Comparison of ENCODE assay signal across 18 mouse cellular contexts in the genomic region with DNA sequence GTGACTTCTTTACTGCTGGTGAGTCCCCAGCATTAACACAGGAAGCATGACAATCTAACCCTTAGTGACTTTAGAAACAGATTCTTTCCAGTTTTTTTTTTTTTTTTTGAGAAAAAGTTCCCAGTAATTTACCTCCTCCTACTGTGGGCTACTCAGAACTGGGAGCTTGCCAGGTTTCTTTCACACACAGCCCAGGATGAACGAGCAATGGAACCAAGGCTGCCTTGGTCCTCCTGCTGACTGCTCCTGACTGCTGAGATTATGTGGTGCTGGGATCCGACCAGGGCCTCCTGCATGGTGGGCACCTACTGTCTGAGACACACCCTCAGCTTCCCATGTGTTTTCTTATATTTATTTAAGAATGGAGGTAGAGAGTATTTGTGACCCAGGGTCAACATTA. TPM values are rescaled to one million over a fixed set of nuclear protein-coding genes. Genes with fewer than 3 reads are reported as not detected.
DNase-seq lines count a peak whose midpoint lies in the region; ATAC-seq and TF ChIP-seq lines count a peak whose summit lies in the region.
"Had no signal": no experiment of that assay in that cellular context is flagged by ENCODE, and none has a peak within 500 bp of the region (broad histone marks: within the 10 kb centered on the region; RNA-seq: fewer than 3 reads in every experiment).

No protein-coding gene starts in this region.

- no peak for TF ChIP-seq EP300 in heart, adult 2 months (IDR thresholded peaks at IDR 0.05; ENCODE audit: insufficient read depth, low read depth, low read length)

- no peaks in the 10 kb centered on the region for H3K79me2 ChIP-seq in heart, adult 2 months (replicated peaks; ENCODE audit: control insufficient read depth, insufficient read depth, low read length)

- peaks cover 6% of the 10 kb centered on the region; the same call in 1 of the 2 replicates for H3K36me3 ChIP-seq in heart, embryonic 15.5 days
- H3K36me3 ChIP-seq in heart, adult 2 months (ENCODE audit: control insufficient read depth, insufficient read depth, low read length) = no peaks in the 10 kb centered on the region
- H3K36me3 ChIP-seq in lung, embryonic 16.5 days (ENCODE audit: control insufficient read depth, insufficient read depth, low read length) = peaks cover 6% of the 10 kb centered on the region; the same call in 1 of the 2 replicates
- peaks cover 21% of the 10 kb centered on the region; the same call in 1 of the 2 replicates for H3K36me3 ChIP-seq in limb, embryonic 14.5 days (ENCODE audit: control insufficient read depth, insufficient read depth, low read length)
- H3K36me3 ChIP-seq: midbrain, embryonic 15.5 days had no signal

- no peaks in the 10 kb centered on the region for H3K9me3 ChIP-seq in heart, embryonic 15.5 days (replicated peaks)
- H3K9me3 ChIP-seq in lung, embryonic 16.5 days (ENCODE audit: control insufficient read depth, low read length) = no peaks in the 10 kb centered on the region
- H3K9me3 ChIP-seq in limb, embryonic 14.5 days (ENCODE audit: control insufficient read depth, low read length) = no peaks in the 10 kb centered on the region
- H3K9me3 ChIP-seq: limb, embryonic 12.5 days; midbrain, embryonic 15.5 days; neural tube, embryonic 13.5 days had no signal

- no peak overlapping the region for H3K4me2 ChIP-seq in heart, embryonic 15.5 days
- H3K4me2 ChIP-seq in lung, embryonic 16.5 days (ENCODE audit: low read depth, low read length) = no peak overlapping the region
- H3K4me2 ChIP-seq in limb, embryonic 14.5 days (replicated peaks; ENCODE audit: low read depth, low read length, severe bottlenecking) = no peak overlapping the region
- H3K4me2 ChIP-seq: limb, embryonic 12.5 days; midbrain, embryonic 15.5 days; neural tube, embryonic 13.5 days had no signal

- intact Hi-C loops in heart, adult 2 months (cut with DNase I) = no loop called here

- WGBS in heart, embryonic 15.5 days = 33% methylated on average over 2 of the region's 2 CpGs
- WGBS in heart, adult 2 months = 39% methylated on average over 2 of the region's 2 CpGs
- 8% methylated on average over 2 of the region's 2 CpGs for WGBS in lung, embryonic 16.5 days
- 37% methylated on average over 2 of the region's 2 CpGs for WGBS in limb, embryonic 14.5 days

- no peak for DNase-seq in heart, adult 2 months
- DNase-seq in lung, adult 18-20 months = no peak
- peak; percentile 31 for DNase-seq in adipocyte (ENCODE audit: low spot score)
- no peak for DNase-seq in limb, embryonic 14.5 days (ENCODE audit: low spot score)
- DNase-seq in right cerebral cortex, postnatal 25 days = no peak
- DNase-seq: embryo, embryonic 11 days; gastrocnemius, postnatal 25 days; thymus, adult 18-20 months had no signal

- H3K4me1 ChIP-seq in heart, embryonic 15.5 days (replicated peaks) = peaks cover 2% of the 10 kb centered on the region; the same call in 1 of the 2 replicates
- no peaks in the 10 kb centered on the region for H3K4me1 ChIP-seq in heart, adult 2 months (ENCODE audit: control insufficient read depth, insufficient read depth, low read length)
- peaks cover 20% of the 10 kb centered on the region for H3K4me1 ChIP-seq in lung, embryonic 16.5 days (replicated peaks; ENCODE audit: control insufficient read depth, insufficient read depth, low read length)
- peaks cover 10% of the 10 kb centered on the region for H3K4me1 ChIP-seq in limb, embryonic 14.5 days (ENCODE audit: control insufficient read depth, insufficient read depth, low read length)
- H3K4me1 ChIP-seq: midbrain, embryonic 15.5 days; neural tube, embryonic 13.5 days had no signal

- H3K4me3 ChIP-seq in heart, embryonic 15.5 days = no peak overlapping the region
- no peak overlapping the region for H3K4me3 ChIP-seq in heart, adult 2 months
- no peak overlapping the region for H3K4me3 ChIP-seq in lung, embryonic 16.5 days (ENCODE audit: low read length)
- no peak overlapping the region for H3K4me3 ChIP-seq in limb, embryonic 14.5 days (replicated peaks; ENCODE audit: low read length)
- H3K4me3 ChIP-seq: limb, embryonic 12.5 days; midbrain, embryonic 15.5 days; neural tube, embryonic 13.5 days had no signal

- H3K27me3 ChIP-seq in heart, embryonic 15.5 days = no peaks in the 10 kb centered on the region
- H3K27me3 ChIP-seq in heart, adult 2 months (ENCODE audit: control insufficient read depth, insufficient read depth, low read length) = no peaks in the 10 kb centered on the region
- no peaks in the 10 kb centered on the region for H3K27me3 ChIP-seq in lung, embryonic 16.5 days (ENCODE audit: control insufficient read depth, insufficient read depth, low read depth, low read length)
- H3K27me3 ChIP-seq in limb, embryonic 14.5 days (ENCODE audit: control insufficient read depth, insufficient read depth, low read length) = no peaks in the 10 kb centered on the region
- H3K27me3 ChIP-seq: limb, embryonic 12.5 days; midbrain, embryonic 15.5 days; neural tube, embryonic 13.5 days had no signal

- TF ChIP-seq POLR2A in heart, adult 2 months (IDR thresholded peaks at IDR 0.05; ENCODE audit: insufficient read depth, low read depth, low read length) = no peak
- no peak for TF ChIP-seq POLR2A in limb, embryonic 14.5 days (IDR thresholded peaks at IDR 0.05; ENCODE audit: borderline replicate concordance, extremely low read depth, insufficient read depth, insufficient read length)

- H3K27ac ChIP-seq in heart, embryonic 15.5 days = peak overlapping the region; percentile 17; the same call in 1 of the 2 replicates
- H3K27ac ChIP-seq in heart, adult 2 months = no peak overlapping the region
- peak overlapping the region; percentile 79 for H3K27ac ChIP-seq in lung, embryonic 16.5 days (ENCODE audit: low read length)
- H3K27ac ChIP-seq in limb, embryonic 14.5 days (replicated peaks; ENCODE audit: low read depth, low read length) = 0 out of 2 replicates have a peak overlapping the region, but pooled peaks have one; percentile 6
- H3K27ac ChIP-seq: limb, embryonic 12.5 days had no signal

- no peak overlapping the region for H3K9ac ChIP-seq in heart, embryonic 15.5 days
- H3K9ac ChIP-seq in heart, adult 2 months (ENCODE audit: low read depth, low read length) = no peak overlapping the region
- H3K9ac ChIP-seq in lung, embryonic 16.5 days (ENCODE audit: low read length) = no peak overlapping the region
- H3K9ac ChIP-seq in limb, embryonic 14.5 days (ENCODE audit: low read depth, low read length, severe bottlenecking) = no peak overlapping the region
- H3K9ac ChIP-seq: limb, embryonic 12.5 days; midbrain, embryonic 15.5 days; neural tube, embryonic 13.5 days had no signal

- TF ChIP-seq CTCF in heart, adult 2 months (IDR thresholded peaks at IDR 0.05) = no peak

- ATAC-seq in heart, embryonic 15.5 days (replicated peaks; ENCODE audit: insufficient number of reproducible peaks, insufficient read depth, low FRiP score, low read depth) = no peak
- ATAC-seq in lung, embryonic 16.5 days (ENCODE audit: low read depth) = peak; percentile 52
- ATAC-seq in limb, embryonic 14.5 days (ENCODE audit: low FRiP score, low read depth) = no peak
- ATAC-seq: CD4-positive, CD25-positive, alpha-beta regulatory T cell, adult 4 months; inflammation-experienced regulatory T-cells, adult 6 months; midbrain, embryonic 15.5 days had no signal

RNA-seq across cellular contexts. Expression of a gene that starts 3.7 kb away (rescaled TPM):
- not detected in 2 replicates for polyA plus RNA-seq in heart, embryonic 15.5 days (2015; fragmentation: Nextera tagmentation; extraction: Ambion mirVana)
- not detected for total RNA-seq in heart, adult 2 months (2021)
- 1.1 TPM in 1 of 2 replicates, not detected in the other for polyA plus RNA-seq in heart, adult 2 months (2012; rRNA removed)
- not detected in 2 replicates for polyA plus RNA-seq in lung, embryonic 16.5 days (2015; fragmentation: Nextera tagmentation; extraction: Ambion mirVana)
- polyA plus RNA-seq in limb, embryonic 14.5 days (2012; rRNA removed) = not detected in 2 replicates
- polyA plus RNA-seq in limb, embryonic 14.5 days (2014; fragmentation: Nextera tagmentation; extraction: Ambion mirVana) = not detected in 2 replicates
- total RNA-seq: gastrocnemius, postnatal 25 days; left cerebral cortex, adult 18-20 months had no signal
- polyA plus RNA-seq: CD4-positive, CD25-positive, alpha-beta regulatory T cell, adult 4 months; heart, embryonic 16.5 days; inflammation-experienced regulatory T-cells, adult 6 months; limb, embryonic 12.5 days; midbrain, embryonic 15.5 days; neural tube, embryonic 13.5 days; small intestine, adult 2 months had no signal

RNA-seq across cellular contexts. Expression of a gene that starts 21.1 kb away (rescaled TPM):
- polyA plus RNA-seq in heart, embryonic 15.5 days (2015; fragmentation: Nextera tagmentation; extraction: Ambion mirVana) = 13.6 and 15.3 TPM in 2 replicates
- total RNA-seq in heart, adult 2 months (2021) = 1 to 10 TPM; 6.9 to 8.5 TPM
- 2.7 and 4.3 TPM in 2 replicates for polyA plus RNA-seq in heart, adult 2 months (2012; rRNA removed)
- 23.9 and 24.0 TPM in 2 replicates for polyA plus RNA-seq in lung, embryonic 16.5 days (2015; fragmentation: Nextera tagmentation; extraction: Ambion mirVana)
- 12.5 and 12.8 TPM in 2 replicates for polyA plus RNA-seq in limb, embryonic 14.5 days (2012; rRNA removed)
- polyA plus RNA-seq in limb, embryonic 14.5 days (2014; fragmentation: Nextera tagmentation; extraction: Ambion mirVana) = 19.6 and 20.6 TPM in 2 replicates

RNA-seq across cellular contexts. Expression of a gene that starts 28.7 kb away (rescaled TPM):
- polyA plus RNA-seq in heart, embryonic 15.5 days (2015; fragmentation: Nextera tagmentation; extraction: Ambion mirVana) = 7.8 and 8.9 TPM in 2 replicates
- 10 to 100 TPM in 1 of 2 experiments, 1 to 10 TPM in 1; 9.0 to 10.3 TPM for total RNA-seq in heart, adult 2 months (2021)
- 2.9 and 5.0 TPM in 2 replicates for polyA plus RNA-seq in heart, adult 2 months (2012; rRNA removed)
- polyA plus RNA-seq in lung, embryonic 16.5 days (2015; fragmentation: Nextera tagmentation; extraction: Ambion mirVana) = 15.0 and 16.6 TPM in 2 replicates
- 9.4 and 10.2 TPM in 2 replicates for polyA plus RNA-seq in limb, embryonic 14.5 days (2012; rRNA removed)
- polyA plus RNA-seq in limb, embryonic 14.5 days (2014; fragmentation: Nextera tagmentation; extraction: Ambion mirVana) = 10.0 and 12.5 TPM in 2 replicates
